21 mouse cellular contexts compared by ENCODE assay signal in genomic region chr9:41048820-41049219, GRCm38 (mm10). TPM values are rescaled to one million over a fixed set of nuclear protein-coding genes. Genes with fewer than 3 reads are reported as not detected.
DNase-seq lines count a peak whose midpoint lies in the region; TF ChIP-seq lines count a peak whose summit lies in the region.
"Had no signal": no experiment of that assay in that cellular context is flagged by ENCODE, and none has a peak within 500 bp of the region (broad histone marks: within the 10 kb centered on the region; RNA-seq: fewer than 3 reads in every experiment).

No protein-coding gene starts in this region.

- peaks cover 33% of the 10 kb centered on the region for H3K4me1 ChIP-seq in heart, embryonic 10.5 days
- H3K4me1 ChIP-seq in bone marrow macrophage, adult 2 months (ENCODE audit: control insufficient read depth, insufficient read depth, low read length): peaks cover 42% of the 10 kb centered on the region

- 0 out of 2 replicates have a peak overlapping the region, but pooled peaks have one; percentile 0 for H3K27ac ChIP-seq in heart, embryonic 10.5 days
- peak overlapping the region; percentile 37 for H3K27ac ChIP-seq in bone marrow macrophage, adult 2 months (ENCODE audit: insufficient read depth, low read depth, low read length)
- H3K27ac ChIP-seq: embryonic facial prominence, embryonic 13.5 days; forebrain, embryonic 12.5 days; heart, embryonic 13.5 days; hindbrain, embryonic 15.5 days had no signal

- H3K4me3 ChIP-seq in heart, embryonic 10.5 days: no peak overlapping the region
- H3K4me3 ChIP-seq in bone marrow macrophage, adult 2 months (ENCODE audit: insufficient read depth, low read length): no peak overlapping the region
- H3K4me3 ChIP-seq: embryonic facial prominence, embryonic 13.5 days; forebrain, embryonic 12.5 days; heart, embryonic 13.5 days; hindbrain, embryonic 15.5 days had no signal

- peaks cover 11% of the 10 kb centered on the region; the same call in 1 of the 2 replicates for H3K36me3 ChIP-seq in heart, embryonic 10.5 days
- H3K36me3 ChIP-seq: embryonic facial prominence, embryonic 13.5 days; forebrain, embryonic 12.5 days had no signal

- no peak for DNase-seq in heart, embryonic 10.5 days (ENCODE audit: low spot score)
- DNase-seq in heart, adult 18-20 months: no peak
- DNase-seq in 416B (ENCODE audit: low read depth): peak; percentile 63
- DNase-seq in naive thymus-derived CD4-positive, alpha-beta T cell, adult 2 months (ENCODE audit: low read depth): peak; percentile 17
- no peak for DNase-seq in layer of hippocampus, postnatal 36 days
- DNase-seq in lung, postnatal 14 days: no peak
- DNase-seq: adrenal gland, adult 8-10 months; adrenal gland, postnatal 36 days; cerebellum, adult 18-20 months; cerebellum, adult 9-11 months; cerebellum, postnatal 36 days; forebrain, postnatal 0 days; heart, postnatal 36 days had no signal

- no peak for TF ChIP-seq CTCF in bone marrow macrophage, adult 2 months (IDR thresholded peaks at IDR 0.05; ENCODE audit: low read depth, low read length)

- 73% methylated on average over 3 of the region's 3 CpGs for WGBS in heart, embryonic 10.5 days

- no peaks in the 10 kb centered on the region for H3K27me3 ChIP-seq in heart, embryonic 10.5 days (ENCODE audit: insufficient read depth, poor library complexity, severe bottlenecking)
- H3K27me3 ChIP-seq: embryonic facial prominence, embryonic 13.5 days; forebrain, embryonic 12.5 days; heart, embryonic 13.5 days; hindbrain, embryonic 15.5 days had no signal

- H3K9me3 ChIP-seq in heart, embryonic 10.5 days: no peaks in the 10 kb centered on the region
- H3K9me3 ChIP-seq: embryonic facial prominence, embryonic 13.5 days; forebrain, embryonic 12.5 days; hindbrain, embryonic 15.5 days had no signal

- no peak for TF ChIP-seq POLR2A in bone marrow macrophage, adult 2 months (IDR thresholded peaks at IDR 0.05; ENCODE audit: borderline replicate concordance, low read depth, low read length)

RNA-seq across cellular contexts. Expression of gene Crtam, which starts 44.4 kb away (rescaled TPM):
- 0.12 and 0.29 TPM in 2 replicates for polyA plus RNA-seq in heart, embryonic 10.5 days (2016; fragmentation: Nextera tagmentation; extraction: Ambion mirVana)
- total RNA-seq in heart, adult 18-20 months (2021): under 1 TPM in 1 of 2 experiments, not detected in 1; 0.21 TPM
- not detected in 2 replicates for polyA plus RNA-seq in bone marrow macrophage, adult 2 months (2012; ENCODE audit: insufficient read depth, insufficient read length, missing spikeins)
- total RNA-seq in layer of hippocampus, postnatal 36 days (2021): under 1 TPM; 0.10 to 0.18 TPM
- total RNA-seq: adrenal gland, postnatal 36 days; gastrocnemius, adult 8-10 months; heart, adult 8-10 months; heart, postnatal 36 days had no signal
- polyA plus RNA-seq: heart, embryonic 13.5 days; heart, postnatal 0 days had no signal

Comparison
In these comparisons a context has a peak if more than half of its experiments do, and no peak if none do; other contexts are left out.
1. DNase-seq: peak in 416B (single experiment) and naive thymus-derived CD4-positive, alpha-beta T cell, adult 2 months (single experiment); none in heart, embryonic 10.5 days (single experiment), heart, adult 18-20 months (0 of 2), layer of hippocampus, postnatal 36 days (0 of 2) and lung, postnatal 14 days (single experiment).